Mouse (Mus musculus) lung, adult 2 months (tissue): ENCODE measurements around the gene Glmp. TPM values are rescaled to one million over a fixed set of nuclear protein-coding genes. Genes with fewer than 3 reads are reported as not detected.
"Not testable (repeated sequence)": the region's sequence is repeated elsewhere in the genome, so short reads cannot be mapped to it uniquely, and the experiment has no call there.

Experiments
- DNase-seq: peaks from one replicate; pipeline ENCODE4 v3.0.0; 2022
- H3K4me1 ChIP-seq: fragments of 200-500 bp; 2 replicates; pipeline ENCODE4 v1.6.1; 2011; ENCODE audit warnings: low read length; ENCODE audit not compliant: control insufficient read depth, insufficient read depth
- H3K4me3 ChIP-seq: fragments of 200-500 bp; replicated peaks from 2 replicates; pipeline ENCODE3; 2011; ENCODE audit warnings: low read depth, mild to moderate bottlenecking, control low read depth, low read length; ENCODE audit errors: extremely low read depth
- CTCF ChIP-seq: fragments of 200-500 bp; IDR thresholded peaks from 2 replicates; pipeline ENCODE4 v1.5.1; 2011; ENCODE audit warnings: mild to moderate bottlenecking, low read length, control low read depth; ENCODE audit not compliant: insufficient read depth
- POLR2A ChIP-seq: fragments of 200-500 bp; IDR thresholded peaks from 2 replicates; pipeline ENCODE4 v1.6.1; 2011; ENCODE audit warnings: low read depth, mild to moderate bottlenecking, control low read depth, low read length, borderline replicate concordance; ENCODE audit errors: extremely low read depth
- WGBS: fragments of 180-500 bp; shearing (Covaris S2); methylation state at CpG from one replicate; pipeline ENCODE4 v1.1.7; 2018; 5-methylcytosine and 5-hydroxymethylcytosine counted together
- polyA plus RNA-seq: library from polyadenylated mRNA; depleted of rRNA; stranded (reverse); fragments of >200 nt; gene quantifications from 2 replicates; pipeline ENCODE4 v1.2.3, GENCODE M21; 2012

Glmp gene
- polyA plus RNA-seq, 1 experiment, result 183 TPM

DNA sequence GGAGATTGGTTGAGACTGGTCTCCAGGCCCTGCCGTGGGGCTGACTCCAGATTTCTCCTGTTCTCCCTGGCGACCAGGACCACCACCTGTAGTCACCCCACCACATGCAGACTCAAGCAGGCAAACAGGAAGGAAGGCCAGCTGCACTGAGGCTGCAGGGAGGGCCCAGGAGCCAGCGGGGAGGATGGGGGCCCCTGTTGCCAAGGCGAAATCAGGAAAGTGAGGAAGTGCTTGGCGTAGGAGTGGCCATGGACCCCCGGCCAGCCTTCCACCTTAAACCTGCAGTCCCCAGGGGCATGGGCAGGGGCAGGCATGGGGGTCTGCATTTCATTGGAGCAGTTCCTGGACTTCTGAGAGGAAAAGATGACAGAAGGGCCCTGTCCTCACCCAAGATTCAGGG lies 36.3 kb downstream of the Glmp start:
- no peak for DNase-seq
- WGBS, result 56% methylated on average over 6 of the region's 6 CpGs
- Histone ChIP-seq H3K4me1 (peaks cover 4% of the 10 kb centered on the region; the same call in 1 of the 2 replicates), H3K4me3 (no peak overlapping the region)
- TF ChIP-seq POLR2A, result no peak
- no peak for TF ChIP-seq CTCF

DNA sequence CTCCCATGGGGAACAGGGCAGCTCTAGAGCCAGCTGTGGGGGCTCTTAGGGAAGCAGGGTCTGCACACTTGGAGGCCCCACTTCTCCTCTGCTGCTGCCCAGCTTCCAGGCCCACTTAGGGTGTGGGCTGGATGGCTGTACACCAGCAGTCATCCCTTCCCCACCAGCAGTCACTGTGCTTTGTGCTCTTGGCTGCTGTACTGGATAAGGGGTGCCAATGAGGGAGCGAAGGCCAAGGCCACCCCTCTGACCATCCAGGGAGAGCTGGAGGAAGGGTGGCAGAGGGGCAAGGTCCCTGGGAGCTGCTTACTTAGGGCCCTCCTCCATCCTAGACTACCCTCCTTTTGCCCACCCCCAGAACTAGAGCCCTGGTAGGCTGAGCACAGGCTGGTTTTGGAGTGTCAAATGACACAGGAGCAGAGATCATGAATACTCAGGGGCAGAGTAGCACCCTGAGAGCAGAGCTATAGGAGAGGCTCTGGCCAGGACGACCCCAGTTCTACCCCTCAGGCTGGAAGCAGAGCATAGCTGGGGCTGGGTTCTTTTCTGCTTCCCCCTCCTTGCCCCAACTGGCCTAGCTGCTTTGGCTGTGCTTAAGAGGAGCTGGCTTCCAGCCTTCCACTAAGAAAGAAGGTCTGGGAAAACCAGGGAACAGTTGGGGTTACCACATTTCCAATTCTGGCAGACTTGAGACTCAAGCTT lies 36.9 kb downstream of the Glmp start:
- Histone ChIP-seq H3K4me1 (peaks cover 4% of the 10 kb centered on the region; the same call in 1 of the 2 replicates), H3K4me3 (no peak overlapping the region)
- 84% methylated on average over 2 of the region's 2 CpGs for WGBS
- no peak for DNase-seq
- TF ChIP-seq POLR2A (no peak), CTCF (no peak)

DNA sequence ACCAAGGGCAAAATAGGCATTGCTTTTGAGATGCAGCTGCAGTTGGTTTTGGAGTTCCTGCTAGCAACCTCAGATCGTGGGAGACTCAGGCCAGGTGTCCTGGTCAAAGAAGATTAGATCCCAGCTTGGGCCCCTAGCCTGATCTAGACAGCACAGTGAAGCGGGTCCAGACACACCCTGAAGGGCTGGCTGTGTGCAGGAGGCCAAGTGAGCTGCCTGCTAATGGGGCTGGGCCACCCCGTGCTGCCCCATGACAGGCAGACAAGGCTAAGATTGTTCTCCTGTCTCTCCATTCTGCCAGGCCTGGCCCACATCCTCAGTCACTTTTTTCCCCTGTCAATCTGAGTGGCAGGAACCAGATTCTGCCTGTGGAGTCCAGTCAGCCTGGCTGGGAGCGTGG lies 38.9 kb downstream of the Glmp start:
- H3K4me1 ChIP-seq, result peaks cover 4% of the 10 kb centered on the region; the same call in 1 of the 2 replicates
- DNase-seq, result no peak
- no peak for TF ChIP-seq POLR2A
- no peak for TF ChIP-seq CTCF
- no peak overlapping the region for H3K4me3 ChIP-seq
- 49% methylated on average over 4 of the region's 4 CpGs for WGBS

DNA sequence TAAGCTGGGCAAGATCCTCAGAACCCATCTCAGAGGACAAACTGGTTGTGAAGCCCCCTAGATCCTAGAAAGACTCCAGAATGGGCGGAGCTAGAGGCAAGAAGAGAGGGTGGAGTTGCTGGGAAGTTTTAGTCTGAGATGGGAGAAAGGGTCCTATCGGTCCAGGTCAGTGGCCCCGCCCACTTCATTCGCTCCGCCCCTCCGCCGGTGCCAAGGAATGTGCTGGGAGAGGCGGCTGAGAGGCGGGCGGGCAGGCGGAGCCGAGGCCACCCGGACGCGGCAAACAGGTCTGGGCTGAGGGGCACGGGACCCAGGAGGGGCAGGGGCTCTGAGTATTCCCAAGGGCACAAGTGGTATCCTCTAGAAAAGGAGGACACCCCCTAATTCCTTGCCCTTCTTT lies 39.5 kb downstream of the Glmp start, which contains the start of gene Paqr6:
Paqr6 (plus strand) TSS at position 248 of the 400 bp plus-strand sequence.
- DNase-seq, result peak; percentile 79
- no peak for TF ChIP-seq CTCF
- TF ChIP-seq POLR2A, result no peak
- H3K4me1 ChIP-seq, result peaks cover 4% of the 10 kb centered on the region; the same call in 1 of the 2 replicates
- H3K4me3 ChIP-seq, result peak within 1 kb of the TSS; percentile 34
- WGBS, result 13% methylated on average over 16 of the region's 16 CpGs

DNA sequence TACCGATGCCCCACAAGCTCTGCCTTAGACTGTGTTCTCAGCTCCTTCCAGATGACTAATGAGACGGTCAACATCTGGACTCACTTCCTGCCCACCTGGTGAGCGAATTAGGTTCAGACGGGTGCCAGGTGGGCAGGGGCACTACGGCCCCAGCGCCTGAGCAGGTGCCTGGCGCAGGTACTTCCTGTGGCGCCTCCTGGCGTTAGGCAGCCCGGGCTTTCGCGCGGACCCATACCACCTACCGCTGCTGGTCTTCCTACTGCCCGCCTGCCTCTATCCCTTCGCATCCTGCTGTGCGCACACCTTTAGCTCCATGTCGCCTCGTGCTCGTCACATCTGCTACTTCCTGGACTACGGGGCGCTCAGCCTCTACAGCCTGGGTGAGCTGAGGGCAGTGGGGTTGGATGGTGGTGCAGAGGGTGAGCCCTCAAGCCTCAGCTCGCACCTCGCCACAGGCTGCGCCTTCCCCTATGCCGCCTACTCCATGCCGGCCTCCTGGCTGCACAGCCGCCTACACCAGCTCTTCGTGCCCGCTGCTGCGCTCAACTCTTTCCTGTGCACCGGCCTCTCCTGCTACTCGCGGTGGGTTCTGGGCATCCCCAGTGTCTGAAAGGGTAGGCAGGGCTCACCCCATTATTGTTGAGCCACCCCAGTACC lies 41.0 kb downstream of the Glmp start:
- H3K4me1 ChIP-seq, result peaks cover 4% of the 10 kb centered on the region; the same call in 1 of the 2 replicates
- no peak overlapping the region for H3K4me3 ChIP-seq
- WGBS, result 52% methylated on average over 34 of the region's 34 CpGs
- TF ChIP-seq CTCF, result no peak
- TF ChIP-seq POLR2A, result no peak
- DNase-seq, result no peak

DNA sequence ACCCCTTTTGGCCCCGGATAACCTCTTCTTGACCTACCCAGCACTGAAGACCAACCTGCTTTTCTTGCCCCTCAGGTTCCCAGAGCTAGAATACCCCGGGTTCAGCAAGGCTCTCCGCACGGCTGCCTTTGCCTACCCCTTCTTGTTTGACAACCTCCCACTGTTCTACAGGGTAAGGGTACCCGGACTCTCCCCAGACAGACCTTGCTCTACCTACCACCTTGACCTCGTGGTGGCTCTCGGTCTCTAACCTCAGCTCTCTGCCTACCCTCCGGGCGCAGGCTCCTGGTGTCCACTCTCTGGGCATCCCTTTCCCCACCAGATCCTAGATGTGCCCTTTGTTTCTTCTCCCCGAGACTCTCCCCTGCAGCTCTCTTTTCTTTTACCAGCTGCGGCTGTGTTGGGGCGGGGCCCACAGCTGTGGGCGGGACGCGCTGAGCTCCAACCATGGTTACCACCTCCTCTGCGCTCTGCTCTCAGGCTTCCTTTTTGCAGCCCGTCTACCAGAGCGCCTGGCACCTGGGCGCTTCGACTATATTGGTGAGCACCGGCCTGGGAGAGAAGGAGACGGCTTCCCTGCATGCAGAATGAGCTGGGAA lies 42.1 kb downstream of the Glmp start:
- 9% methylated on average over 22 of the region's 22 CpGs for WGBS
- H3K4me1 ChIP-seq, H3K4me3 ChIP-seq: not testable (repeated sequence)
- peak; percentile 31 for DNase-seq

DNA sequence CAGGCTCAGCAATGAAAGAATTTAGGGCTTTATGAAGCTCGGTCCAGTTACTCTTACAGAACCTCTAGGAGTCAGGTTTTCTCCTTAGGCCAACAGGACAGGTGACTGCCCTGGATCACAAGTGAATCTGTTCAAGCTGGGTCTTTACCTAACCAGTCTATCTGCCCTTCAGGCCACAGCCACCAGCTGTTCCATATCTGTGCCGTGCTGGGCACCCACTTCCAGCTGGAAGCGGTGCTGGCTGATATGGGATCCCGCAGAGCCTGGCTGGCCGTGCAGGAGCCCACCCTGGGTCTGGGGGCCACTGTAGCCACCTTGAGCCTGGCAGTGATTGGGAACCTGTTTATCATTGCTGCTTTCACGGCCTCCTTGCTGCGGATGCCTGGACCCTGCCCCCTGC lies 42.7 kb downstream of the Glmp start:
- not testable (repeated sequence) for DNase-seq, H3K4me1 ChIP-seq, H3K4me3 ChIP-seq
- 57% methylated on average over 4 of the region's 7 CpGs for WGBS

DNA sequence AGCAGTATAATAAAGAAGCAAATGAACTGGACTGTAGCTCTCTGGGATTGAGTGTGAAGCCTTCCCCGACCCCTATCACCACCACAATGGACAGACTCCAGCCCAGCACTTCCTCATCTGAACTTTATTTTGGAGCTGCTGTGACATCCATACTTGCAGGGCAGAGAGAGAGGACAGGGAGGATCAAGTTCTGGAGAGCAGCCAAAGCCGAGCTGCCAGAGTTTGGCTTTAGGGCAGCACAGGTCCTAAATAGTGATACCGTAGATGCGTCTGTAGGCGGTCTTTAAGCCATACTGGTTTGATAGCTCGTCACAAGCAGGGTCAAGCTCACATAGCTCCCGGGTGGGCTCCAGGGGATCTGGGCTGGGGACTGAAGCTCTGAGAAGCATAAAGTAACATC lies 43.7 kb downstream of the Glmp start:
- not testable (repeated sequence) for H3K4me1 ChIP-seq, H3K4me3 ChIP-seq, DNase-seq
- 91% methylated on average over 7 of the region's 7 CpGs for WGBS

DNA sequence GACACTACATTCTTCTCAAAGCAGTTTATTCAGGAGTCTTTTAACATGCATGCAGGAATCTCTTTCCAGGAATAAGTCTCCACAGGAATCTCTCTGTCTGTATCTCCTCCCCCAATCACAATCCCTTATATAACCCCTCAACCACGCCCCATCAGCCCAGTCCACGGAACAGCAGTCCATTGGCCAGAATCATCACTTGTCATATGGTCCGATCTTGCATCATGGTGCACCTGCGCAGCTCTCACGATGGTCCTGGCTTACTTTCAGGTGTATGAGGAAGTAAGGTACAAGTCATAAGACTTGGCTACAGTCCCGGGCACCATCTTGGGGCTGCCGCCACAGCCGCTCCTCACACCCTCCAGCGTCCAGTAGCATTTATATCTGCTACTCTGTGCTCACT lies 47.8 kb downstream of the Glmp start, which contains the start of gene Bglap3:
Bglap3 (minus strand) TSS at position 101 of the 400 bp plus-strand sequence.
- DNase-seq, H3K4me1 ChIP-seq, H3K4me3 ChIP-seq: not testable (repeated sequence)
- WGBS, result 88% methylated on average over 9 of the region's 9 CpGs

DNA sequence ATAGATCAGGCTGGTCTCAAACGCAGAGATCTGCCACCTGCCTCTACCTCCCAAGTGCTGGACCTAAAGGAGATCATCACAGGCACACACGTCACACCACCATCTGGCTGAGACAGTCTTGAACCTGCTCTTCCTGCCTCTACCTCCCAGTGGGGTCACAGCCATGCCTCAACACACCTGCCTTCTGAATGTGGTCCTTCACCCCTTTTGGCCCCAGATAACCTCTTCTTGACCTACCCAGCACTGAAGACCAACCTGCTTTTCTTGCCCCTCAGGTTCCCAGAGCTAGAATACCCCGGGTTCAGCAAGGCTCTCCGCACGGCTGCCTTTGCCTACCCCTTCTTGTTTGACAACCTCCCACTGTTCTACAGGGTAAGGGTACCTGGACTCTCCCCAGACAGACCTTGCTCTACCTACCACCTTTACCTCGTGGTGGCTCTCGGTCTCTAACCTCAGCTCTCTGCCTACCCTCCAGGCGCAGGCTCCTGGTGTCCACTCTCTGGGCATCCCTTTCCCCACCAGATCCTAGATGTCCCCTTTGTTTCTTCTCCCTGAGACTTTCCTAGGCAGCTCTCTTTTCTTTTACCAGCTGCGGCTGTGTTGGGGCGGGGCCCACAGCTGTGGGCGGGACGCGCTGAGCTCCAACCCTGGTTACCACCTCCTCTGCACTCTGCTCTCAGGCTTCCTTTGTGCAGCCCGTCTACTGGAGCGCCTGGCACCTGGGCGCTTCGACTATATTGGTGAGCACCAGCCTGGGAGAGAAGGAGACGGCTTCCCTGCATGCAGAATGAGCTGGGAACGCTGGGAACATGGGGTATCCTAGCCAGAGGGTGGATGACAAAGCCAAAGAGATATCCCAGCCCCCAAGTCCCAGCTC lies 51.2 kb downstream of the Glmp start:
- not testable (repeated sequence) for DNase-seq, H3K4me3 ChIP-seq, H3K4me1 ChIP-seq
- WGBS, result 14% methylated on average over 19 of the region's 19 CpGs

DNA sequence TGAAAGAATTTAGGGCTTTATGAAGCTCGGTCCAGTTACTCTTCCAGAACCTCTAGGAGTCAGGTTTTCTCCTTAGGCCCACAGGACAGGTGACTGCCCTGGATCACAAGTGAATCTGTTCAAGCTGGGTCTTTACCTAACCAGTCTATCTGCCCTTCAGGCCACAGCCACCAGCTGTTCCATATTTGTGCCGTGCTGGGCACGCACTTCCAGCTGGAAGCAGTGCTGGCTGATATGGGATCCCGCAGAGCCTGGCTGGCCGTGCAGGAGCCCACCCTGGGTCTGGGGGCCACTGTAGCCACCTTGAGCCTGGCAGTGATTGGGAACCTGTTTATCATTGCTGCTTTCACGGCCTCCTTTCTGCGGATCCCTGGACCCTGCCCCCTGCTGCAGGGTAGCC lies 51.8 kb downstream of the Glmp start:
- WGBS, result 40% methylated on average over 7 of the region's 7 CpGs
- not testable (repeated sequence) for H3K4me3 ChIP-seq, H3K4me1 ChIP-seq, DNase-seq

DNA sequence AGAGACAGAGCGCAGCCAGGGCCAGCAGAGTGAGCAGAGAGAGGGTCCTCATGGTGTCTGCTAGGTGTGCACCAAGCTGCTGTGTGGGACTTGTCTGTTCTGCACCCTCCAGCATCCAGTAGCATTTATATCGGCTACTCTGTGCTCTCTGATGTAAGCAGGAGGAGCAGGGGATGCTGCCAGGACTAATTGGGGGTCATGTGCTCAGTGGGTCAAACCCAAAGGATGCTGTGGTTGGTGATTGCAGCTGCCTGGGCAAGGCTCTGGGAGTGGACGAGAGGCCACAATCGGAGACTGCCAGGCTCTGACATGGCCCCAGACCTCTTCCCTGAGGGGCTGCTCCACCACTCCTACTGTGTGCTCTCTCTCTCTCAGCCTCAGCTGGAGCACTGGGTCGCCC lies 53.8 kb downstream of the Glmp start, which contains the start of gene Bglap2:
Bglap2 (minus strand) TSS at position 101 of the 400 bp plus-strand sequence.
- 86% methylated on average over 5 of the region's 5 CpGs for WGBS
- not testable (repeated sequence) for H3K4me1 ChIP-seq, H3K4me3 ChIP-seq, DNase-seq
